Mouse (Mus musculus) hindbrain, postnatal 0 days (tissue): ENCODE data around the gene Tmcc3. TPM values are rescaled to one million over a fixed set of nuclear protein-coding genes. Genes with fewer than 3 reads are reported as not detected.

ENCODE experiments used
- ATAC-seq: fragments of 200-750 bp; cut with Nextera tagmentation; 2 replicates; pipeline ENCODE4 v1.8.0; 2017; ENCODE audit warnings: mild to moderate bottlenecking, moderate TSS enrichment, moderate library complexity
- DNase-seq: peaks from one replicate; pipeline ENCODE4 v3.0.0-alpha.2; 2015; ENCODE audit warnings: low spot score
- H3K27ac ChIP-seq: fragments of 300-500 bp; sonication (generic); 2 replicates; pipeline ENCODE4 v1.5.1; 2014; ENCODE audit warnings: mild to moderate bottlenecking
- H3K27me3 ChIP-seq: fragments of 300-500 bp; sonication (generic); 2 replicates; pipeline ENCODE4 v1.6.1; 2014; ENCODE audit warnings: low read length, mixed read lengths; ENCODE audit not compliant: insufficient read depth
- H3K36me3 ChIP-seq: fragments of 300-500 bp; sonication (generic); 2 replicates; pipeline ENCODE4 v1.6.1; 2014; ENCODE audit warnings: low read length, mixed read lengths; ENCODE audit not compliant: insufficient read depth
- H3K4me1 ChIP-seq: fragments of 300-500 bp; sonication (generic); 2 replicates; pipeline ENCODE4 v1.6.1; 2014; ENCODE audit warnings: antibody characterized with exemption, low read length, mixed read lengths; ENCODE audit not compliant: insufficient read depth
- H3K4me2 ChIP-seq: fragments of 300-500 bp; sonication (generic); 2 replicates; pipeline ENCODE4 v1.6.1; 2014; ENCODE audit warnings: low read depth, mild to moderate bottlenecking, low read length, moderate library complexity, mixed read lengths
- H3K4me3 ChIP-seq: fragments of 300-500 bp; sonication (generic); 2 replicates; pipeline ENCODE4 v1.5.1; 2014; ENCODE audit warnings: low read length
- H3K9ac ChIP-seq: fragments of 300-500 bp; sonication (generic); replicated peaks from 2 replicates; pipeline ENCODE4 v1.6.1; 2014; ENCODE audit warnings: mild to moderate bottlenecking, low read length, moderate library complexity, mixed read lengths
- H3K9me3 ChIP-seq: fragments of 300-500 bp; sonication (generic); 2 replicates; pipeline ENCODE4 v1.6.1; 2016; ENCODE audit warnings: low read length, mixed read lengths
- CTCF ChIP-seq: IDR thresholded peaks from 2 replicates; pipeline ENCODE4 v1.5.1; 2016; ENCODE audit warnings: antibody characterized with exemption, control low read depth, low read depth
- WGBS: fragments of 180-500 bp; shearing (Covaris S2); extraction: QIAGEN DNeasy Blood & Tissue Kit; methylation state at CpG from one replicate; pipeline ENCODE4 v1.1.7; 2014; 5-methylcytosine and 5-hydroxymethylcytosine counted together
- polyA plus RNA-seq: library from polyadenylated mRNA; unstranded; fragments of >200 nt; fragmentation: Nextera tagmentation; extraction: Ambion mirVana; gene quantifications from 2 replicates; pipeline ENCODE4 v1.2.1, GENCODE M21; 2015
- total RNA-seq: library from RNA; depleted of rRNA; stranded (reverse); fragments of >200 nt; gene quantifications from 2 replicates; pipeline ENCODE4 v1.2.3, GENCODE M21; 2014

The Tmcc3 gene
- total and polyA plus RNA-seq, 2 experiments from 2014 or later, result 9.7 to 15.3 TPM

DNA sequence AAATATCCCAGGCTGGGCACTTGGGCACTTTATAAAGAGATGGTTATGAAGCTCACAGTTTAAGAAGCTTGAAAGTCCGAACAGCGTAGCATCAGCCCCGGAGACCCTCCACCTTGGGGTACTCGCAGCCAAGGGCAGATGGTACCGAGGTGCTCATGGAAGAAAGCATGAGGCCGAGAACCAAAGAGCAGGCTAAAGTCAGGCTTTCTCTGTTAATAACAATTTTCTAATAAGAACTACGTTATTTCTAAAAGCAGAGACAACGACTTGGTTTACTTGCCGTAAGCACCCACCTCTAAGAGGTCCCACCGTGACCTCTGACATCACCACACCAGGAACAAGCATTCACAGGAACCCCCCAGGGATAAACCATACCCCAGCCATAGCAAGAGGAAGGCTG is 36.2 kb downstream of the Tmcc3 start:
- peaks cover 7% of the 10 kb centered on the region; the same call in 1 of the 2 replicates for H3K4me1 ChIP-seq
- no peaks in the 10 kb centered on the region for H3K9me3 ChIP-seq
- no peak overlapping the region for H3K4me3 ChIP-seq
- DNase-seq (no peak), ATAC-seq (no peak)
- no peak overlapping the region for H3K9ac ChIP-seq
- no peaks in the 10 kb centered on the region for H3K27me3 ChIP-seq
- no peak overlapping the region for H3K27ac ChIP-seq
- H3K4me2 ChIP-seq, result no peak overlapping the region
- 96% methylated on average over 10 of the region's 10 CpGs for WGBS
- no peaks in the 10 kb centered on the region for H3K36me3 ChIP-seq
- no peak for TF ChIP-seq CTCF

DNA sequence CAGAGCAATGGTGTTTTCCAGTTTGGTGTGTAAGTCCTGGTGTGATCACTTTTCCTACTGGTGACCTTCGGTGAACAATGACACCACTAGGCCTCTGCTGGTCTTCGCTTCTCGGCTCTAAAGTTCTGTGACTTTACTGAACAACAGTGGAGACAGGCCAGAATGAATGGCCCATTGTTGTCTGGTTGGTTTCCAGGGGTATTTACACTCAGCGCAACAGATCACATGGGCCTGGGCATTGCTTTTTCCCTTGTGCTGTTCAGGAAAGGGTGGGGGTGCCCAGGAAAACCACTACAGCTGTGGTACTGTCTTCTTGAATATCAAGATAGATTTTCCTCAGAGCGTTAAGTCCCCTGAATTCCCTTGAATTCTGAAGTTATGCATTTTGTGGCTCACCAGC is 38.5 kb downstream of the Tmcc3 start:
- H3K27me3 ChIP-seq, result no peaks in the 10 kb centered on the region
- WGBS, result 57% methylated on average over 5 of the region's 5 CpGs
- H3K27ac ChIP-seq, result no peak overlapping the region
- DNase-seq (no peak), ATAC-seq (no peak)
- no peaks in the 10 kb centered on the region for H3K36me3 ChIP-seq
- no peak overlapping the region for H3K4me3 ChIP-seq
- H3K9me3 ChIP-seq, result no peaks in the 10 kb centered on the region
- no peak for TF ChIP-seq CTCF
- no peak overlapping the region for H3K4me2 ChIP-seq
- no peak overlapping the region for H3K9ac ChIP-seq
- H3K4me1 ChIP-seq, result peaks cover 7% of the 10 kb centered on the region; the same call in 1 of the 2 replicates

DNA sequence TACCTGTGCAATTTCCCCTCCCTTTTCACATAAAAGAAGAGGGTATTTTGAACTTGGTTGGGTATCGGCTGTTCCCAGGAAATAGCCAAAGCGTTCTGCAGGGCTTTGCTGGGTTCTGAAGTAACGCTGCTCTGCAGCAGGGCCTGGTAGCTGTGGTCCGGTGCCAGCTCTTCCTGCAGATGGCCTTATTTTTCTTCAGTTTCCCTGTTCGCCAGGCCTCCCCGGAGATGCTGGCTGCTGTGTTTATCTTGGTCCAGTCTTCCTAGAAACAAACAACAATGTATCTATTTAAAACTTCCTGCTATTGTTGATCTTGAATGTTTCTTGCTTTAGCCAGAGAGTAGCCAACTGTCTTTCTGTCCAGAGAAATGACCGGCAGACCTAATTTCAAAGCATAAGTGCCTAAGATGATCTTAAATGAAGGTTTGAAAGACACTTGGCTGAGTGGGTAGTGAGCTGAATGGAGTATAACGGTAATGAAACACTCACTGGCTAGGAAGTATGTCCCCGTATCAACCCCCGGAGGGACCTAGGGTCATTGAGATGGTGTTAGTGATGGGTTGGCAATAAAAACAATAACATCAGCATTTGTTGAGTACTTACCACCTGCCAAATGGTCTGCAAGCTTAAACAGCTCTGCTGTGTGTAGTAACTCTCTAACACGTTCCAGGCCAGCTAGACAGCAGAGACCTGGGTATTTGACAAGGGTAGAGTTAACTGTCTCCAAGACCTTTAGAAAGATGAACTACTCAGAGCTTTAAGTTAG is 39.3 kb downstream of the Tmcc3 start:
- peak; percentile 30 for DNase-seq
- 58% methylated on average over 11 of the region's 11 CpGs for WGBS

DNA sequence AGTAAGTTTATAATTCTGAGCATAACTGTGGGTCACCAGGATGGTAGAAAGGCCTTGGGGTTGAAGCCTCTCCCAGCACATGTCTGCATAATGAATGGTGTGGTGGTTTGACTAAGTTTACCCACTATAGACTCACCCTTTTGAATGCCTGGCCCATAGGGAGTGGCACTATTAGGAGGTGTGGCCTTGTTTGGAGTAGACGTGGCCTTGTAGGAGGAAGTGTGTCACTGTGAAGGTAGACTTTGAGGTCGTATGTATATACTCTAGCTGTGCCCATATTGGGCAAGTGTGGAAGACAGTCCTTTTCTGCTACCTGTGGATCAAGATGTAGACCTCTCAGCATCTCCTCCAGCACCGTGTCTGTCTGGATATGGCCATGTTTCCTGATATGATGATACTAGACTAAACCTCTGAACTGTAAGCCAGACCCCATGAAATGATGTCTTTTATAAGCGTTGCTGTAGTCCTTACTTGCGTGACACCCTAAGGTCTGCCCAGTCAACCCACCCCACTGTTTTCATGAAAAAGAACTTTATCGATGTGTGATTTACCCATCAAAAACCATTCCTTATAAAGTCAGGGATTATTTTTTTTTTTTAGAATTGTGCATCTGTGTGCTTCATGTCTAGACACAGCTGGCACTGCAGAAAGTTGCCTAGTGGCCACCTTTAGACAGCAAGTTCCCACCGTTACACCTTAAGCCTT is 40.6 kb downstream of the Tmcc3 start:
- H3K27me3 ChIP-seq, result no peaks in the 10 kb centered on the region
- peaks cover 7% of the 10 kb centered on the region; the same call in 1 of the 2 replicates for H3K4me1 ChIP-seq
- DNase-seq, result no peak
- H3K9me3 ChIP-seq, result no peaks in the 10 kb centered on the region
- H3K4me3 ChIP-seq, result no peak overlapping the region
- no peak overlapping the region for H3K4me2 ChIP-seq
- ATAC-seq, result no peak
- no peaks in the 10 kb centered on the region for H3K36me3 ChIP-seq
- no peak for TF ChIP-seq CTCF
- no peak overlapping the region for H3K9ac ChIP-seq
- 96% methylated on average over 7 of the region's 7 CpGs for WGBS
- H3K27ac ChIP-seq, result no peak overlapping the region

More for the DNA sequence above, 39.3 kb downstream of the Tmcc3 start:
- peaks cover 7% of the 10 kb centered on the region; the same call in 1 of the 2 replicates for H3K4me1 ChIP-seq
- ATAC-seq, result no peak
- H3K4me3 ChIP-seq, result no peak overlapping the region
- H3K36me3 ChIP-seq, result no peaks in the 10 kb centered on the region
- H3K9ac ChIP-seq, result no peak overlapping the region; the same call in 1 of the 2 replicates
- H3K4me2 ChIP-seq, result no peak overlapping the region
- H3K9me3 ChIP-seq, result no peaks in the 10 kb centered on the region
- TF ChIP-seq CTCF, result no peak
- H3K27ac ChIP-seq, result no peak overlapping the region
- no peaks in the 10 kb centered on the region for H3K27me3 ChIP-seq

DNA sequence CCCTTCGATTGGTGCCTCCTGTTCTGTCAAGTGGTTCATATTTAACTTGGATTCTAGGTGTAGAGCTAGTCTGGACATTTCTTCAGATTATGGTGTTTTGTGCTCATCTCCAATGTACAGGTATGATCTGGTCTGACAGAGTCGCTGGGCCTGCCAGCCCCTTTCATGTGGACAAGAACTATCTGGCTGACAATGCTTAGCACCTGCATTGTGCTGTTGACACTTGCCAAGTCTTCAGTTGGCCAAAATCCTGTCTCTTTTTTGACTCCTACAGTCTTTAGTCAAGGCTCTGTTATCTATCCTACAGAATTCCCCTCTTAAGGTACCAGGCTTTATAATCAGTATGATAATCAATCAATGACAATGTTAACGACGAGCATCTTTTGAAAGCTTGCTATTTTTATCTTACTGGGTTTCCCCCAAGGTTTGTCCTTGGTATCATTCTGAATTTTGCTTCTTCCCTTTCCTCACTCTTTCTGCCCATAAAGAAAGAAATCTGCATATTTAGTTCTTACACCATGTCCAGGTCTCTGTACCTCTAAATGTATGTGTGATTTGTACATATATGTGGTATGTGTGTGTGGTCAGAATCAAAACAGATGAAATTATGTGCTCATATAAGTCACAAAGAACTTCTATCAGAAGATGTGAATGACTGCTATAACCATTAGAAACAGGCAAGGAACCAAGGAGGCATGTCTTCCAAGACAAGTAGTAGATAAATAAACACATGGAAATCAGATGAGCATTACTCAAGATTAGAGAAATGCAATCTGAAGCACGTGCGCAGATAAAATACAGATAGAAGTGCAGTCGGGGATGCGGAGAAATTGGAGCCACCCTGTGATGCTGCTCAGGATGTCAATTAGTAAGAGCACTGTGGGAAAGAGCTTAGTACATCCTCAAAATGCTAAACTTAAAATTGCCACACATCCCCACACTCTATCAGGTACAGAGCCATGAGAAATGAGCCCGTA is 41.4 kb downstream of the Tmcc3 start:
- H3K4me1 ChIP-seq, result peaks cover 7% of the 10 kb centered on the region; the same call in 1 of the 2 replicates
- DNase-seq (no peak), ATAC-seq (no peak)
- no peak overlapping the region for H3K4me3 ChIP-seq
- H3K9ac ChIP-seq, result no peak overlapping the region
- TF ChIP-seq CTCF, result no peak
- H3K27ac ChIP-seq, result no peak overlapping the region
- H3K9me3 ChIP-seq, result no peaks in the 10 kb centered on the region
- H3K36me3 ChIP-seq, result no peaks in the 10 kb centered on the region
- no peaks in the 10 kb centered on the region for H3K27me3 ChIP-seq
- no peak overlapping the region for H3K4me2 ChIP-seq
- 84% methylated on average over 9 of the region's 9 CpGs for WGBS

DNA sequence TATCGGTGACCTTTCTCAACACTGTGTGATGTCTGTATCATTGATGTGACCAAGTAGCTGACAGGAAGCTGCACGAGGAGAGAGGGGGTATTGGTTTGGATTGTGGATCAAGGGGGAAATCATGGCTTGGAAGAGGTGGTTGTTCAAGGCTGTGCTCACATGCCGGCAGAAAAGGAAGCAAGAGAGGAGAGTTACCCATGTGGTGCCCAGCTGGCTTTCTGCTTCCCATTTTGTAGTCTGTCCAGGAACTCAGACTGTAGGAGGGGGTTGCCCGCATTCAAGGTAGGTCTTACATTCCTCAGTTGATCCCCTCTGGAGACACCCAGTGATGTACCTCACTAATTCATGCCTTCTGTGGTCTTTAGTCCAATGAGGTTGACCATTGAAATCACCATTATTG is 42.3 kb downstream of the Tmcc3 start:
- H3K4me2 ChIP-seq, result no peak overlapping the region
- no peak for ATAC-seq
- no peaks in the 10 kb centered on the region for H3K9me3 ChIP-seq
- no peak for TF ChIP-seq CTCF
- no peaks in the 10 kb centered on the region for H3K27me3 ChIP-seq
- H3K4me3 ChIP-seq, result no peak overlapping the region
- DNase-seq, result no peak
- H3K4me1 ChIP-seq, result peaks cover 7% of the 10 kb centered on the region; the same call in 1 of the 2 replicates
- no peak overlapping the region for H3K27ac ChIP-seq
- H3K9ac ChIP-seq, result no peak overlapping the region
- no peaks in the 10 kb centered on the region for H3K36me3 ChIP-seq
- WGBS, result 66% methylated on average over 4 of the region's 4 CpGs
